Mouse (Mus musculus): ENCODE measurements around the gene Tkfc. TPM values are rescaled to one million over a fixed set of nuclear protein-coding genes. Genes with fewer than 3 reads are reported as not detected.

Tkfc gene
- polyA plus RNA-seq, 1 experiment = not detected

DNA sequence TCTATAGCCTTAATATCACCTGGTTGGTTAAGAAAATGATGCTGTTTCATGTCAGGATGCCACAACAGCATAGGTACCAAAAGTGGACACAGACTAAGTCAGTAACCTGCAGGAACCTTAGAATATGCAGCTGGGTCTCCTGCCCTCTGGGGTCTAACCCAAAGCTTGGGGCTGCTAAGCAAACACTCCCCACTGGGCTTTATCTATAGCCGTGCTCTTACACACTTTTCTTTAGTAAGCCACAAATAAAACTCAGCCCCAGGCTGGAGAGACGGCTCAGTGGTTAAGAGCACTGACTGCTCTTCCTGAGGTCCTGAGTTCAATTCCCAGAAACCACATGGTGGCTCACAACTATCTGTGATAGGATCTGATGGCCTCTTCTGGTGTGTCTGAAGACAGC lies 48.5 kb downstream of the Tkfc start:
- WGBS = 69% methylated on average over 2 of the region's 2 CpGs
- TF ChIP-seq POLR2A (IDR thresholded peaks at IDR 0.05; ENCODE audit: insufficient read depth, low read depth, low read length) = no peak
- no peak for TF ChIP-seq CTCF (IDR thresholded peaks at IDR 0.05; ENCODE audit: insufficient read depth, low read depth, low read length)
- Histone ChIP-seq H3K27ac (ENCODE audit: insufficient read depth, low read depth, low read length) (no peak overlapping the region), H3K4me1 (ENCODE audit: control insufficient read depth, insufficient read depth, low read length) (no peaks in the 10 kb centered on the region), H3K4me3 (ENCODE audit: insufficient read depth, low read depth, low read length) (no peak overlapping the region)

DNA sequence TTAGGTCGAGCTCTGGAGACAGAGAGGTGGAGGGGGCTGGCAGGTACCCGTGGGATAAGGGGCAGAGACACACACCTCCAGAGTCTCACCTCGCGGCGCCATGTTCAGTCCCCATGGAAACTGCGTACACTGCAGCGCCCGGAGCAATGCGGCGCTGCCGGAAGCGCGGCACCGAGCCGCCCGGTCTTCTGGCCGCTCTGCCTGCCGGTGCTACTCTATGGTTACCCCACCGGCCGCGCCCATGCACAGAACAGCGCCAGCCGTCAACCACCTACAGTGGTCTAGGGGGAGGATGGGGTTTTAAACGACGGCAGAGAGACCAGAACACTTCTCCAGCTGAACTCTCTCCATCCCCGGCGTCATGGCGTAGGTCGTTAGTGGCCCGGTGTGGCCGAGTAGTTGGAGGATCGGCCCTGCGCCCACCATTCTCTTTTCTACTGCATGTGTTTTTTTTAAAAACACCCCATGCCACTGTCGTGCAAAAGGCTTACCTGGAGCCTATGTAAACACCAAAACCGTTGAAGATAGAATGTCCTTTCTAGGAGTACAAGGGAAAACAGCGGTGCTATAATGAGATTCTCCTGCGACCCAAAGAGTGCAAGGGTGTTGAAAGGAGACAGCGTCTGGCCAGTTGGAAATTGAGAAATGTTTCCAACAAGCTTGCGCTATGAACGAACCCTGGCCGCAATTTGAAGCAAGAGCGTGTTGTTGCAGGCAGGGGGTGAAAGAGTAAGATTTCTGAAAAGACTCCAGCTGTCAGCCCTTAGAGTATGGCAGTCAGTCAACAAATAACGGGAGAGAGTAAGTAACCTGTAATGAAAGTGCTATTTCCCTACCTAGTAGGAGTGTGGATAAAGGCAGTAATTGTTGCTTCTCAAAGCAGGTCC lies 49.6 kb downstream of the Tkfc start, which contains the start of gene Tmem216:
Gene Tmem216 (minus strand): TSS at position 615 of the 887 bp plus-strand sequence.
- under 1% methylated on average over 43 of the region's 43 CpGs for WGBS
- TF ChIP-seq CTCF (IDR thresholded peaks at IDR 0.05; ENCODE audit: insufficient read depth, low read depth, low read length) (no peak), POLR2A (IDR thresholded peaks at IDR 0.05; ENCODE audit: insufficient read depth, low read depth, low read length) (peak; percentile 34; the same call in 1 of the 2 replicates)

DNA sequence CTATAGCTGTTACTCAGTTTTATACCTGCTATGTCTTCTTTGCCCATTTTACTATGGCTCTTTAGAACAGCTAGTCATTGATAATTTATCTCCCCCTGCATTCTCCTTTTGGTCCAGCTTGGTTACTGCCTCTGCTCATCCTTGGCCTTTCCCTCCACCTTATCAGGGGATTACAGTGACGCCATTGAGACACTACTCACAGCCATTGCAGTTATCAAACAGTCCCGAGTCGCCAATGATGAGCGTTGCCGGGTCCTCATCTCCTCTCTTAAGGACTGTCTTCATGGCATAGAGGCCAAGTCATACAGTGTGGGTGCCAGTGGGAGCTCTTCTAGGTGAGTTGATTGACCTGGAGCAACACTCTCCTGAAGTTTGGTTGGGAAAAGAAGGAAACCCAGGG lies 66.0 kb downstream of the Tkfc start:
- TF ChIP-seq CTCF (IDR thresholded peaks at IDR 0.05; ENCODE audit: insufficient read depth, low read depth, low read length) (no peak), POLR2A (IDR thresholded peaks at IDR 0.05; ENCODE audit: insufficient read depth, low read depth, low read length) (no peak)

More for the DNA sequence above, 49.6 kb downstream of the Tkfc start, which contains the start of gene Tmem216:
- Histone ChIP-seq H3K4me3 (ENCODE audit: insufficient read depth, low read depth, low read length) (peak within 1 kb of the TSS; percentile 86), H3K4me1 (ENCODE audit: control insufficient read depth, insufficient read depth, low read length) (no peaks in the 10 kb centered on the region), H3K27ac (ENCODE audit: insufficient read depth, low read depth, low read length) (peak within 1 kb of the TSS; percentile 70)

More for the DNA sequence above, 66.0 kb downstream of the Tkfc start:
- 91% methylated on average over 5 of the region's 5 CpGs for WGBS
- Histone ChIP-seq H3K27ac (ENCODE audit: insufficient read depth, low read depth, low read length) (no peak overlapping the region), H3K4me3 (ENCODE audit: insufficient read depth, low read depth, low read length) (no peak overlapping the region), H3K4me1 (ENCODE audit: control insufficient read depth, insufficient read depth, low read length) (no peaks in the 10 kb centered on the region)

Other genes with a start within 250 kb of the Tkfc start
- gene Syt7, start 216.6 kb downstream of the Tkfc start, polyA plus RNA-seq (2012; ENCODE audit: insufficient read depth, insufficient read length, low replicate concordance, missing spikeins) = 69.0 TPM in 1 of 2 replicates, not detected in the other
- gene Lrrc10b, start 148.2 kb downstream of the Tkfc start, polyA plus RNA-seq (2012; ENCODE audit: insufficient read depth, insufficient read length, low replicate concordance, missing spikeins) = not detected in 2 replicates
- not detected in 2 replicates for gene Ppp1r32, start 122.7 kb downstream of the Tkfc start, polyA plus RNA-seq (2012; ENCODE audit: insufficient read depth, insufficient read length, low replicate concordance, missing spikeins)
- gene Cpsf7, start 80.4 kb downstream of the Tkfc start, polyA plus RNA-seq (2012; ENCODE audit: insufficient read depth, insufficient read length, low replicate concordance, missing spikeins) = 90.5 and 274 TPM in 2 replicates
- not detected in 2 replicates for gene Sdhaf2, start 79.5 kb downstream of the Tkfc start, polyA plus RNA-seq (2012; ENCODE audit: insufficient read depth, insufficient read length, low replicate concordance, missing spikeins)
- gene Tmem216, start 49.4 kb downstream of the Tkfc start, polyA plus RNA-seq (2012; ENCODE audit: insufficient read depth, insufficient read length, low replicate concordance, missing spikeins) = not detected in 2 replicates
- not detected in 2 replicates for gene Cyb561a3, start 28.5 kb downstream of the Tkfc start, polyA plus RNA-seq (2012; ENCODE audit: insufficient read depth, insufficient read length, low replicate concordance, missing spikeins)
- gene Tmem138, start 28.3 kb downstream of the Tkfc start, polyA plus RNA-seq (2012; ENCODE audit: insufficient read depth, insufficient read length, low replicate concordance, missing spikeins) = not detected in 2 replicates
- 418 TPM in 1 of 2 replicates, not detected in the other for gene Ddb1, start 327 bp downstream of the Tkfc start, polyA plus RNA-seq (2012; ENCODE audit: insufficient read depth, insufficient read length, low replicate concordance, missing spikeins)
- not detected in 2 replicates for gene Vwce, start 28.6 kb upstream of the Tkfc start, polyA plus RNA-seq (2012; ENCODE audit: insufficient read depth, insufficient read length, low replicate concordance, missing spikeins)
- not detected in 2 replicates for gene Pga5, start 72.4 kb upstream of the Tkfc start, polyA plus RNA-seq (2012; ENCODE audit: insufficient read depth, insufficient read length, low replicate concordance, missing spikeins)
- gene Vps37c, start 83.1 kb upstream of the Tkfc start, polyA plus RNA-seq (2012; ENCODE audit: insufficient read depth, insufficient read length, low replicate concordance, missing spikeins) = not detected in 2 replicates
- not detected in 2 replicates for gene Cd5, start 133.3 kb upstream of the Tkfc start, polyA plus RNA-seq (2012; ENCODE audit: insufficient read depth, insufficient read length, low replicate concordance, missing spikeins)
- not detected in 2 replicates for gene Cd6, start 224.4 kb upstream of the Tkfc start, polyA plus RNA-seq (2012; ENCODE audit: insufficient read depth, insufficient read length, low replicate concordance, missing spikeins)
- not detected in 2 replicates for gene Slc15a3, start 234.1 kb upstream of the Tkfc start, polyA plus RNA-seq (2012; ENCODE audit: insufficient read depth, insufficient read length, low replicate concordance, missing spikeins)

Data from olfactory bulb, adult 2 months (tissue).